Mouse (Mus musculus) ovary, postnatal 14 days (tissue): Measurements from ENCODE around the gene Tmem251.
A peak's percentile ranks its signal among the peaks of the same experiment; 100 is the strongest.

Experiments
- DNase-seq: peaks from one replicate; pipeline ENCODE4 v3.0.0; 2022; ENCODE audit warnings: low spot score

The Tmem251 gene

GRCm38 (mm10) chr12:102710851-102711375 lies 32.6 kb upstream of the Tmem251 start:
- no peak for DNase-seq

- DNase-seq, result no peak
Observed at GRCm38 (mm10) chr12:102713153-102713865, 30.3 kb upstream of the Tmem251 start.

- DNase-seq, result no peak
Observed at GRCm38 (mm10) chr12:102714116-102714515, 29.4 kb upstream of the Tmem251 start.

GRCm38 (mm10) chr12:102714654-102715395 lies 28.7 kb upstream of the Tmem251 start:
- no peak for DNase-seq

- DNase-seq, result no peak
Observed at GRCm38 (mm10) chr12:102719552-102720315, 23.8 kb upstream of the Tmem251 start.

- no peak for DNase-seq
Observed at GRCm38 (mm10) chr12:102722451-102722850, 21.1 kb upstream of the Tmem251 start.

DNA sequence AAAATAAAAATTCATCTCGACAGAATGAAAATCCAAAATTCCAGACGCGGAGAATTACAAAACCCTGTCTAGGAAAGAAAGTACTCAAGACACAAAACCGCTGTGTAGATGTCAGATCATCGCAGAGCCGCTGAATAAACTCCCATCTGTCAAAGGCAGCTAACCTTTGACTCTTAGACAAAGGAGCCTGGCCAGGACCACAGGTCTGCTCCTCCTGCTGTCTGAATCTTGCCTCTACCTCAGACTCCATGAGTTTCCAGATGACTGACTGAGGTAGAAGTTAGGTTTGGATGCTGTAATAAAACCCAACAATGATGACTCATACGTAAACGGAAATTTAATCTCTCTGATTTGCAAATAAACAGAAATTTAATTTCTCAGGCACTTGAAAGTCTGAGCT lies 20.6 kb upstream of the Tmem251 start:
- DNase-seq, result no peak

- no peak for DNase-seq
Observed at GRCm38 (mm10) chr12:102723861-102724260, 19.7 kb upstream of the Tmem251 start.

GRCm38 (mm10) chr12:102725146-102725545 lies 18.4 kb upstream of the Tmem251 start:
- DNase-seq, result no peak

GRCm38 (mm10) chr12:102725761-102726175 lies 17.8 kb upstream of the Tmem251 start:
- DNase-seq, result no peak

- DNase-seq, result peak; percentile 44
Observed at GRCm38 (mm10) chr12:102729855-102730797, 13.4 kb upstream of the Tmem251 start.

GRCm38 (mm10) chr12:102730798-102731619 lies 12.6 kb upstream of the Tmem251 start:
- no peak for DNase-seq

DNA sequence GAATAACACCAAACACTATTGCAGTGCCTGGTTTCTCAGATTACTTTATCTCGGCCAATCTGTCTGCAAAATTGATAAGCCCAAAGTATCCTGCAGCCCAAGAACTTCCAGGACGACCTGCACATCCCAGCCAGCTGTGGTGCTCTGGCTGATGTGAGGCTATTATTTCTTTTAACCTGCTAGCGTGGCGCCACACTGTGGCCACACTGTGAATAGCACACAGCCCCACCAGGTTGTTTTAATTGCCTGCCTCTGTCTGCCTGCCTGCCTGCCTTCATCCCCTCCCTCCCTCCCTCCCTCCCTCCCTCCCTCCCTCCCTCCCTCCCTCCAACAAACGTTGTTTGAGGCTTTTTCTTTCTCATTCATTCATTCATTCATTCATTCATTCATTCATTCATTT lies 10.2 kb upstream of the Tmem251 start:
- no peak for DNase-seq

- DNase-seq, result no peak
Observed at GRCm38 (mm10) chr12:102739096-102739495, 4.5 kb upstream of the Tmem251 start.

DNA sequence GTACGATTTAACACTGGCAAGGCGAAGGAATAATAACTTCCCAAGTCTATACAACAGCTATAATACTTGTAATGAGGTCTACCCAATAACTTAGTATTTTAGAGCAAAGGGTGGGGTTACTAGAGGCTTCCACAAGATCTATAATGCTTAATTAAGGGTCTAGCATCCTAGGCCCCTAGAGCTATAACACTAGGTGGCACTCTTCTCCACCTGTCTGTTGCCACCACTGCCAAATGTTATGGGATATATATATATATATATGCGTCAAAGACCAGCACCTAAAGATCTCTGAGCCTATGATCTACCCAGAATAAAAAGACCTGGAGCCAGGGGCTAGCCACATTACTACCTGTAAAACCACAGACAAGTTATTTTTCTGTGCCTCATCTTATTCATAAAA lies 3.3 kb upstream of the Tmem251 start:
- DNase-seq, result no peak

GRCm38 (mm10) chr12:102742056-102742455 lies 1.5 kb upstream of the Tmem251 start:
- no peak for DNase-seq

GRCm38 (mm10) chr12:102743036-102743588 lies 450 bp upstream of the Tmem251 start:
- no peak for DNase-seq

DNA sequence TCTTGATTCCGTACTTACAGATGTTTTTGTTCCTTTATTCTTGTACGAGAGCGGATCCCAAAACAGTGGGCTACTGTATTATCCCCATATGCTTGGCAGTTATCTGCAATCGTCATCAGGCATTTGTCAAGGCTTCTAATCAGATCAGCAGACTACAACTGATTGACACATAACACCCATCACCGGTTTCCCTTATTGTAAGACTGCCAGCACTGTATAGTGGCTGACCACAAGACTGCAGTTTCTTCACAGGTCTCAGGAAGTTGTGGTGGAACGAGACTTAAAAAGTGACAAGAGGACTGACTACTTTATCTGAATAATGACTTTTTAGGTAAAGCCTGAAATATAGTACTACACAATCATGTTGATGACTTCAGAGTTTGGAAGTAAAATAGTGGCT lies 1.3 kb downstream of the Tmem251 start:
- no peak for DNase-seq

- no peak for DNase-seq
Observed at GRCm38 (mm10) chr12:102748256-102748655, 4.7 kb downstream of the Tmem251 start.

GRCm38 (mm10) chr12:102756304-102756703 lies 12.7 kb downstream of the Tmem251 start:
- no peak for DNase-seq
